Mouse (Mus musculus) hematopoietic stem cell, adult 5-6 weeks (primary cell): ENCODE measurements around the gene Hexim2. TPM values are rescaled to one million over a fixed set of nuclear protein-coding genes. Genes with fewer than 3 reads are reported as not detected.

Source experiments
- ATAC-seq, 2 experiments: fragments of 125-278 bp in 1 of 2; replicated peaks in 1 of 2; 2 replicates each; pipeline ENCODE4 v1.8.0; 2016 to 2017; ENCODE audit warnings: inconsistent platforms in 2 of 2, mild to moderate bottlenecking in 2 of 2, moderate number of reproducible peaks in 2 of 2, low read depth in 1 of 2, moderate TSS enrichment in 1 of 2; ENCODE audit not compliant: low FRiP score in 2 of 2, poor library complexity in 2 of 2, severe bottlenecking in 2 of 2, insufficient read depth in 1 of 2, low TSS enrichment in 1 of 2
- total RNA-seq: library from RNA; stranded (forward); fragments of 172-1452, 232-1000 nt; gene quantifications from 2 replicates; pipeline ENCODE4 v1.2.3, GENCODE M21; 2017

Hexim2 gene
- total RNA-seq, 1 experiment from 2014 or later = 2.4 TPM

DNA sequence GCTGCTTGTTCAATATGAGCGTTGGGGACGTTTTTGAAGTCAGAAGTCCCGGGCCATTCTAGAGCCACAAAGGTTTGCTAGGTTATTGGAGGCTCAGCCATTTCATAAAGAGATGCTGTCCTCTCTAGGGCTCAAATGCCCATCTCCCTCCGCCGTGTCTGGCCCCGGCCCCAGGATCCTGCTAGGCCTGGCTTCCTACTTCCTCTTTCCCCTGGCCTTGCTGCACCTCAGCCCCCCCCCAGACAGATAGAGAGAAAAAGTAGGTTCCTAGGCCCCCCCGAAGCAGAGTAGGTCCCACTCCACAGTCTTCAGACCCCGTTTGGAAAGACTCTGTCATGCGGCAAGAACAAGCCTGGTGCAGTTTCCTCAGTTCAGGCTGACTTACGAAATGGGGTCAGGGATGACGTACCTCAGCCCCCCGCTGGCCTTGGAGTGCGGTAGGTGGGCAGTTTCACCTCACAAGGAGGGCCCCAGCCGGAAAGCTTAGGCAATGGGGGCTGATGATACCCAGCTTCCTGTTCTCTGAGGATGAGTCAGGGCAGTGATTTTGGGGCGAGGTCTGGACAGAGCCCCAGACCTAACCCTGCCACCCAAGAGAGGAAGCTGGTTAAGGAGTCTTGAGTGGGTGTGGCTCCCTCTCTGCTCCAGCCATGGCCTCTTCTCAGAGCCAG, 45.7 kb downstream of the Hexim2 start:
- ATAC-seq = peak; percentile 28 to 57

DNA sequence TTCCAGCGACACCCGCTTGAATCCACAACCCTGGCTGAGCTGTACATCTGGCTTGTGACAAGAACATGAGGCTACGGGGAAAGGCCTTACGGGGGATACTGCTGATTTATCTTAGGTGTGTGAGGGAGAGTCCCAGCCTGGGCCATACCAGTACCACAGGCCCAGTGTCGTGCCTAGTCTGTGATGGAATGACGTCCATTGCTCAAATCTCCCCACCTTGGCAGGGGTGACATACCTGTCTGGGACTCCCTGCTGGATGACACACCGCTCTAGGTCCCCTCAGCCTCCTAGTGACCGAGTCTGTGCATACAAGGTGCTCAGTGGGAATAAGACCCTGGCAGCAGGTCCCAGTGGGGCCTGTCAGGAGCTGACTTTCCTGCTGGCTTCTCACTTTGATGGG, 46.5 kb downstream of the Hexim2 start:
- no peak for ATAC-seq

DNA sequence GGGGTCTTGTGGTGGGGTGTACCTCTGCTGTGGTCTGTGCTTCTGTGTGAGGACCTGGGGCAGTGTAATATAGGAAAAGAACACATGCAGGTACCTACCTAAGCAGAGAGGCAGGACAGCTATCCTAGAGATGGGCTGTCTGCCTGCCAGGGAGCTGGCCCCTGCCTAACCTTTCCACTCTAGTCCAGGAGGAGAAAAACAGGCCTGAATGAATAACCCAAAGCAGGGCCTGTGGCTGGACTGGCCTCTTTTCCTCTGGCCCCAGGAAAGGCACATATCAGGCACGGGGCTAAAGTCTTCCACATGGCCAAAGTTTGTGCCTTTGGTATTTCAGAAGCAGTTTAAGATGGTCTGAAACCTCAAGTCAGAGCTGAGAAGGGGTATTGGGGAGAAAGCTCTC, 48.2 kb downstream of the Hexim2 start:
- no peak for ATAC-seq

DNA sequence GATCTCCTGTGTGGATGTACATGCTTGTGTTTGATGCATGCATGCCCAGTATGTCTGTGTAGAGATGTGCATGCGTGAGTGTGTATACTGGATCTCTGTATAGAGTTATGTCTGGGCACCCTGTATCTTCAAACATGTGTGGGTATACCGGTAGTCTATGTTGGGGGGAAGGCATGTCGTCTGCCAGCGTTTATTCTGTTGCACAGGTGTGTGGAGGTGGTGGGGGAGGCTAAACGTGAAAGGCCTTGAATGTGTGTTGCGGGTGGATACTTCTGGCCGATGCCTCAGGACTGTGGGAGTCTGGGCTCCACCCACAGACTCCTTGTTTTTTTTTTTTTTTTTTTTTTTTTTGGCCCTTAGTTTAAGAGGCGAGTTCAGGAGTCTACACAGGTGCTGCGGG, 49.1 kb downstream of the Hexim2 start:
- ATAC-seq = no peak

DNA sequence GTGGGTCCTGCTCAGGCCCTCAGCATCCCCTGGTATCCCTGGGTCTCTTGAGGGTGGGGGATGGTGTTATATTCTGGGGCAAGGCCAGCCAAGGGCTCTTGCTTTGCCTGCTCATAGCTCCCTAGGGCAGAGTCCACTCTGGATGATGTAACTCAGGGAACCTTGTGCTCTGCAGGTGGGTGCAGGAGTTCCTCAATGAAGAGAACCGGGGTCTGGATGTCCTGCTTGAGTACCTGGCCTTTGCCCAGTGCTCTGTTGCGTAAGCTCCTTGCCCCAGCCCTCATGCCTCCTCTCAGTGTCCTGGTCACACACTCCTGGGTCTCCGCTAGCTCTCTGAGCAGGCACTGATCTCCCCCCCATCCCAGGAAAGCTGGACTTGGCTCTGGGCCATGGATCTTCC, 49.7 kb downstream of the Hexim2 start:
- no peak for ATAC-seq

DNA sequence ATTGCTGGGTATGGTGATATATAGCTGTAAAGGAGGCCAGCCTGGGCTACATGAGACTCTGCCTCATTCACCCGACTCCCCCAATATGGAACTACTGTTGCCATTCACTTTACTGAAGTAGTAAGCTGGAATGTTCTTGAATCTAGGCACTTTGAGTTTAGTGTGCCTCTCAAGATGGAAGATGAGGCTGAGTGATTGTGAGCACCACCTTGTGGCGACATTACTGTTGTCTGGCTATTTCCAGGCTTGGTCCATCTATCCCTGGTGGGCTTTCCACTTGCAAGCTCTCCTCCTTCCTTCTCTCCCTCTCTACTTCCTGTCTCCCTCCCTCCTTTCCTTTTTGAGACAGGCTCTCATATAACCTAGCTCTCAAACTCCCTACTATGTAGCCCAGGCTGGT, 52.7 kb downstream of the Hexim2 start:
- peak; percentile 50 to 53; a peak in 2 of 4 replicates for ATAC-seq

Other genes with a start within 250 kb of the Hexim2 start
- gene Fam187a, start 247.3 kb upstream of the Hexim2 start, total RNA-seq = not detected in 2 replicates
- 0.55 TPM in 1 of 2 replicates, not detected in the other for gene Gfap, start 231.5 kb upstream of the Hexim2 start, total RNA-seq
- gene Kif18b, start 207.3 kb upstream of the Hexim2 start, total RNA-seq = 18.7 and 19.4 TPM in 2 replicates
- not detected in 2 replicates for gene C1ql1, start 185.7 kb upstream of the Hexim2 start, total RNA-seq
- gene Nmt1, start 104.2 kb upstream of the Hexim2 start, total RNA-seq = 26.8 and 33.6 TPM in 2 replicates
- gene Dcakd, start 104.1 kb upstream of the Hexim2 start, total RNA-seq = 18.0 and 21.1 TPM in 2 replicates
- 0.15 and 0.75 TPM in 2 replicates for gene Plcd3, start 30.8 kb upstream of the Hexim2 start, total RNA-seq
- gene Acbd4, start 30.7 kb upstream of the Hexim2 start, total RNA-seq = 8.6 and 16.8 TPM in 2 replicates
- 34.1 and 55.9 TPM in 2 replicates for gene Hexim1, start 16.2 kb upstream of the Hexim2 start, total RNA-seq
- gene Fmnl1, start 38.7 kb downstream of the Hexim2 start, total RNA-seq = 47.6 and 62.4 TPM in 2 replicates
- gene 1700023F06Rik, start 76.1 kb downstream of the Hexim2 start, total RNA-seq = not detected in 2 replicates
- gene Spata32, start 86.0 kb downstream of the Hexim2 start, total RNA-seq = not detected in 2 replicates
- gene Map3k14, start 135.0 kb downstream of the Hexim2 start, total RNA-seq = 4.4 and 10.6 TPM in 2 replicates
- 21.3 and 21.5 TPM in 2 replicates for gene Arhgap27, start 231.3 kb downstream of the Hexim2 start, total RNA-seq